Comparison of ENCODE assay signal across 15 mouse cellular contexts in genomic region chr11:98568326-98568725, GRCm38 (mm10). TPM values are rescaled to one million over a fixed set of nuclear protein-coding genes. Genes with fewer than 3 reads are reported as not detected.
DNase-seq lines count a peak whose midpoint lies in the region; ATAC-seq and TF ChIP-seq lines count a peak whose summit lies in the region.
"Had no signal": no experiment of that assay in that cellular context is flagged by ENCODE, and none has a peak within 500 bp of the region (broad histone marks: within the 10 kb centered on the region; RNA-seq: fewer than 3 reads in every experiment).

No protein-coding gene starts in this region.

- H3K27ac ChIP-seq in layer of hippocampus, adult 2 months = no peak overlapping the region
- H3K27ac ChIP-seq in midbrain, embryonic 16.5 days (ENCODE audit: low read length) = no peak overlapping the region

- no peak overlapping the region for H3K4me2 ChIP-seq in midbrain, embryonic 16.5 days (ENCODE audit: low read length)

- H3K27me3 ChIP-seq in midbrain, embryonic 16.5 days (ENCODE audit: control insufficient read depth, insufficient read depth, low read depth, low read length) = no peaks in the 10 kb centered on the region

- H3K9me3 ChIP-seq in midbrain, embryonic 16.5 days (replicated peaks; ENCODE audit: control insufficient read depth, low read length, poor library complexity, severe bottlenecking) = no peaks in the 10 kb centered on the region

- H3K9ac ChIP-seq in midbrain, embryonic 16.5 days (ENCODE audit: low read depth, low read length) = no peak overlapping the region

- WGBS in midbrain, embryonic 16.5 days = 87% methylated on average over 8 of the region's 8 CpGs

- DNase-seq in layer of hippocampus, adult 2 months (ENCODE audit: low spot score in 2 of 2) = no peak
- DNase-seq in layer of hippocampus, postnatal 14 days (ENCODE audit: low spot score in 2 of 2) = no peak
- peak; percentile 62 for DNase-seq in A20 (ENCODE audit: low read depth, low spot score)
- DNase-seq in ES-CJ7 (ENCODE audit: low read depth, low spot score) = peak; percentile 79
- peak; percentile 85 for DNase-seq in induced T-regulatory cell, adult 2 months (ENCODE audit: low read depth)
- DNase-seq in cerebellum, adult 11 months = no peak
- DNase-seq: cerebellum, adult 18-20 months; heart, postnatal 36 days; kidney, postnatal 14 days had no signal

- no peak overlapping the region for H3K4me3 ChIP-seq in layer of hippocampus, adult 2 months
- no peak overlapping the region for H3K4me3 ChIP-seq in midbrain, embryonic 16.5 days (ENCODE audit: low read depth, low read length)

- peak; percentile 56 for TF ChIP-seq CTCF in layer of hippocampus, adult 2 months (conservative IDR thresholded peaks at IDR 0.05)

- H3K36me3 ChIP-seq in midbrain, embryonic 16.5 days (ENCODE audit: control insufficient read depth, insufficient read depth, low read length) = no peaks in the 10 kb centered on the region

- no peaks in the 10 kb centered on the region for H3K4me1 ChIP-seq in midbrain, embryonic 16.5 days (ENCODE audit: control insufficient read depth, insufficient read depth, low read length)

- ATAC-seq in midbrain, embryonic 16.5 days = no peak
- ATAC-seq in inflammation-experienced regulatory T-cells, adult 6 months = no peak

RNA-seq across cellular contexts. Expression of gene Zpbp2, which starts 17.4 kb away (rescaled TPM):
- not detected for total RNA-seq in layer of hippocampus, adult 2 months (2021)
- under 1 TPM in 1 of 2 experiments, not detected in 1; 0.31 TPM for total RNA-seq in layer of hippocampus, postnatal 14 days (2021)
- polyA plus RNA-seq in midbrain, embryonic 16.5 days (2015; fragmentation: Nextera tagmentation; extraction: Ambion mirVana) = 0.15 TPM in 1 of 2 replicates, not detected in the other
- 1 to 10 TPM; 3.4 to 5.0 (median 4.3) TPM for polyA plus RNA-seq in inflammation-experienced regulatory T-cells, adult 6 months (2017; shearing (Covaris generic))
- total RNA-seq: gastrocnemius, adult 8-10 months; heart, postnatal 36 days had no signal

RNA-seq across cellular contexts. Expression of gene Ormdl3, which starts 18.8 kb away (rescaled TPM):
- 10 to 100 TPM; 51.1 to 55.8 TPM for total RNA-seq in layer of hippocampus, adult 2 months (2021)
- 10 to 100 TPM; 49.1 to 57.6 TPM for total RNA-seq in layer of hippocampus, postnatal 14 days (2021)
- 119 and 121 TPM in 2 replicates for polyA plus RNA-seq in midbrain, embryonic 16.5 days (2015; fragmentation: Nextera tagmentation; extraction: Ambion mirVana)
- polyA plus RNA-seq in inflammation-experienced regulatory T-cells, adult 6 months (2017; shearing (Covaris generic)) = 10 to 100 TPM; 23.6 to 31.0 (median 30.7) TPM

RNA-seq across cellular contexts. Expression of gene Ikzf3, which starts 22.5 kb away (rescaled TPM):
- total RNA-seq in layer of hippocampus, adult 2 months (2021) = under 1 TPM in 1 of 2 experiments, not detected in 1; 0.20 TPM
- under 1 TPM in 1 of 2 experiments, not detected in 1; 0.21 TPM for total RNA-seq in layer of hippocampus, postnatal 14 days (2021)
- polyA plus RNA-seq in midbrain, embryonic 16.5 days (2015; fragmentation: Nextera tagmentation; extraction: Ambion mirVana) = not detected in 2 replicates
- 100 to 1,000 TPM in 1 of 3 experiments, 10 to 100 TPM in 2; 75.8 to 102 (median 78.8) TPM for polyA plus RNA-seq in inflammation-experienced regulatory T-cells, adult 6 months (2017; shearing (Covaris generic))
- total RNA-seq: gastrocnemius, adult 8-10 months; left cerebral cortex, postnatal 36 days had no signal
- polyA plus RNA-seq: neural tube, embryonic 11.5 days had no signal

RNA-seq across cellular contexts. Expression of gene Lrrc3c, which starts 29.8 kb away (rescaled TPM):
- not detected for total RNA-seq in layer of hippocampus, adult 2 months (2021)
- total RNA-seq in layer of hippocampus, postnatal 14 days (2021) = not detected
- not detected in 2 replicates for polyA plus RNA-seq in midbrain, embryonic 16.5 days (2015; fragmentation: Nextera tagmentation; extraction: Ambion mirVana)
- not detected for polyA plus RNA-seq in inflammation-experienced regulatory T-cells, adult 6 months (2017; shearing (Covaris generic))
- total RNA-seq: gastrocnemius, adult 8-10 months; heart, postnatal 36 days; left cerebral cortex, postnatal 36 days; megakaryocyte progenitor cell, adult 5-6 weeks had no signal
- polyA plus RNA-seq: neural tube, embryonic 11.5 days had no signal

RNA-seq across cellular contexts. Expression of gene Gm12355, which starts 57.1 kb away (rescaled TPM):
- total RNA-seq in layer of hippocampus, adult 2 months (2021) = 10 to 100 TPM; 11.4 to 11.5 TPM
- total RNA-seq in layer of hippocampus, postnatal 14 days (2021) = 10 to 100 TPM; 10.1 to 13.3 TPM
- 0.18 and 0.65 TPM in 2 replicates for polyA plus RNA-seq in midbrain, embryonic 16.5 days (2015; fragmentation: Nextera tagmentation; extraction: Ambion mirVana)
- 10 to 100 TPM in 2 of 3 experiments, 1 to 10 TPM in 1; 1.3 to 14.8 (median 10.7) TPM for polyA plus RNA-seq in inflammation-experienced regulatory T-cells, adult 6 months (2017; shearing (Covaris generic))

Comparison
In these comparisons a context has a peak if more than half of its experiments do, and no peak if none do; other contexts are left out.
1. DNase-seq: peak in A20 (single experiment), ES-CJ7 (single experiment) and induced T-regulatory cell, adult 2 months (single experiment); none in layer of hippocampus, adult 2 months (0 of 2), layer of hippocampus, postnatal 14 days (0 of 2) and cerebellum, adult 11 months (single experiment).